ENCODE assay signal across 17 mouse cellular contexts in the genomic region with DNA sequence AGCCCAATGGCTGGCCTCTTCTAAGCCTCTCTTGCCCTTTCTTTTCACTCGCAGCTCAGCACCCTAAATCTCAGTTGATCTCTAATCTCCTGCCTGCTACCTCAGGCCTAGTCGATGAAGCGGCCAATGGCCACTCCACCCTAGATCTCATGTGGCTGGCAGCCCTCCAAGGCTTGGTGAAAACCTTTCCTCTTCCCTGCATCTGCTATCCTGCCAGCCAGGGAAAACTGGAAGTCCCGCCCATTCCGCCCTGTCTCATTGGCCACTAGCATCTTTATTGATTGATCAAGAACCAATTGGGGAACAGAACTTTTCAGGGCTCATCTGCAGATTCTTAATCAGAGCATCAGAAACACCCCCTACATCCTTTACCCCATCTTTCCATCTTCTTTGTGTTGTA.
DNase-seq lines count a peak whose midpoint lies in the region.
"Had no signal": no experiment of that assay in that cellular context is flagged by ENCODE, and none has a peak within 500 bp of the region (broad histone marks: within the 10 kb centered on the region; RNA-seq: fewer than 3 reads in every experiment).

No protein-coding gene starts in this region.

- peak; percentile 11 to 30 for DNase-seq in cerebellum, postnatal 10 days
- no peak for DNase-seq in cerebellum, adult 11 months
- DNase-seq in left cerebral cortex, postnatal 4 days: peak; percentile 14
- DNase-seq in left cerebral cortex, postnatal 10 days (ENCODE audit: extremely low spot score in 1 of 2, low spot score in 2 of 2): no peak
- peak; percentile 15 for DNase-seq in NIH3T3 (ENCODE audit: low read depth)
- DNase-seq in retina, postnatal 1 day: peak; percentile 58
- no peak for DNase-seq in kidney, adult 11 months
- no peak for DNase-seq in urinary bladder, adult 2 months (ENCODE audit: low spot score)
- DNase-seq: adrenal gland, adult 8-10 months; cerebellum, adult 11-12 months; cerebellum, adult 9-11 months; gastrocnemius, postnatal 10 days; kidney, adult 18-20 months; liver, embryonic 13.5 days; lung, adult 18-20 months; lung, postnatal 10 days; right cerebral cortex, adult 18-20 months had no signal

- intact Hi-C loops in left cerebral cortex, postnatal 4 days (cut with DNase I): no loop called here
- intact Hi-C loops in left cerebral cortex, postnatal 10 days (cut with DNase I): no loop called here

Comparison
In these comparisons a context has a peak if more than half of its experiments do, and no peak if none do; other contexts are left out.
1. DNase-seq: peak in cerebellum, postnatal 10 days (2 of 2), left cerebral cortex, postnatal 4 days (single experiment), NIH3T3 (single experiment) and retina, postnatal 1 day (single experiment); none in cerebellum, adult 11 months (single experiment), left cerebral cortex, postnatal 10 days (0 of 2), kidney, adult 11 months (single experiment) and urinary bladder, adult 2 months (single experiment).